Comparison of ENCODE assay signal across 8 mouse cellular contexts in the genomic region with DNA sequence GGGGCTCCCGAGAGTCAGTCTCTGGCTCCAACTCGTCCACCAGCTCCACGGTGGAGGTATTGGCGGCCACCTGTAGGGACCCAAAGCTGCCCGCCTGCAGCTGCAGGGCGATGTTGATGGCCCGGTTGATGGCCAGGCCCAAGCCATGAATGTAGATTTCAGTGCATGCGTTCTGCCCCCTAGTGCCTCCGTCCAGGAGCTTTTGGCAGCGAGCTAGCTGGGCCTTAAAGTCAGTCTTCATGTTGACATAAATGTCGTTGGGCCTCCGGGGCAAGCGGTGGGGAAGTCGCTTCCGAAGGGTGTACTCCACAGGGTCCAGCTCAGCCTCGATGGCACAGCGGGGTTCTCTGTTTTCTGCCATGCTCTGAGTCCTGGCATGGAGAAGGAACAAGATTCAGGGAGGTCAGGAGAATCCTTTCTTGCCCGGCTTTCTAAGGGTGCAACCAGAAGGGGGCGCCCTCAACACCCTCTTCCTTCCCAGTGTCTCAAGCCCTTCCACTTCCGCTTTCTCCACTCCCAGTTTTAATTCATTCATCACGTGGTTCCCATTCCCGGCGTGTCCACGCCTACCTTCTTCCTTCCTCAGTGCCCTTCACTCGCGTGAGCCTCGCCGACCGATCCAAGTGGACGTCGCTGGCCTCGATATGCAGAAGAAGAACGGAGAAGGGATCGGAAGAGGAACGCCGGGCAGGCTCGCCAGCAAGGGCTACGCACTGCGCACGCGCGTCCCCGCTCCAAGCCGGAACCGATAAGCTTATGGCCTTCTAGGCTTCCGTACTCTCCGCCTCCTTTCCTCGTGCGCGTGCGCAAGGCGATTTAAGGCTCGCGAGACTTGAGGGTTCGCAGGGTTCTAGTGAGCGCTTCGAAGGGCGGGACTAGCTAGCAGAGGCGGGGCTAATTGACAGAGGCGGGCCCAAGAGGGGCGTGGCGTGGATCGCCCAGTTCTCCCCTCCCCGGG. TPM values are rescaled to one million over a fixed set of nuclear protein-coding genes. Genes with fewer than 3 reads are reported as not detected.
DNase-seq lines count a peak whose midpoint lies in the region; ATAC-seq and TF ChIP-seq lines count a peak whose summit lies in the region.

A gene (minus strand): TSS at position 810 of the 958 bp plus-strand sequence.

- peak within 1 kb of the TSS; percentile 96 for H3K27ac ChIP-seq in forebrain, embryonic 12.5 days
- peak within 1 kb of the TSS; percentile 97 for H3K27ac ChIP-seq in heart, postnatal 0 days (ENCODE audit: low read depth)
- peak within 1 kb of the TSS; percentile 94 for H3K27ac ChIP-seq in liver, embryonic 16.5 days (ENCODE audit: low read length)
- H3K27ac ChIP-seq in neural tube, embryonic 13.5 days (replicated peaks) = peak within 1 kb of the TSS; percentile 95
- H3K27ac ChIP-seq in testis, adult 2 months (ENCODE audit: control insufficient read depth, insufficient read depth, low read depth, low read length) = peak within 1 kb of the TSS; percentile 92

- TF ChIP-seq EP300 in heart, postnatal 0 days (IDR thresholded peaks at IDR 0.05; ENCODE audit: low read depth) = no peak; the same call in 1 of the 2 replicates

- peak; percentile 76 for TF ChIP-seq POLR2A in testis, adult 2 months (IDR thresholded peaks at IDR 0.05; ENCODE audit: control insufficient read depth, low read depth, low read length)

- no peaks in the 10 kb centered on the region for H3K9me3 ChIP-seq in E14TG2a.4 (ENCODE audit: low read length)
- no peaks in the 10 kb centered on the region for H3K9me3 ChIP-seq in forebrain, embryonic 12.5 days
- H3K9me3 ChIP-seq in heart, postnatal 0 days (replicated peaks; ENCODE audit: control insufficient read depth, low read length) = no peaks in the 10 kb centered on the region
- H3K9me3 ChIP-seq in liver, embryonic 16.5 days (replicated peaks; ENCODE audit: control insufficient read depth, low read length) = no peaks in the 10 kb centered on the region
- no peaks in the 10 kb centered on the region for H3K9me3 ChIP-seq in neural tube, embryonic 13.5 days

- ATAC-seq in forebrain, embryonic 12.5 days (ENCODE audit: low FRiP score) = peak; percentile 96
- ATAC-seq in heart, postnatal 0 days (ENCODE audit: insufficient read depth, low read depth) = peak; percentile 98
- peak; percentile 90 for ATAC-seq in liver, embryonic 16.5 days (ENCODE audit: low read depth)
- ATAC-seq in neural tube, embryonic 13.5 days (ENCODE audit: low read depth) = peak; percentile 96

- peaks cover 21% of the 10 kb centered on the region for H3K36me3 ChIP-seq in E14TG2a.4 (ENCODE audit: insufficient read depth, low read length)
- H3K36me3 ChIP-seq in forebrain, embryonic 12.5 days (replicated peaks) = no peaks in the 10 kb centered on the region
- no peaks in the 10 kb centered on the region for H3K36me3 ChIP-seq in heart, postnatal 0 days (replicated peaks; ENCODE audit: control insufficient read depth, insufficient read depth, low read length)
- no peaks in the 10 kb centered on the region for H3K36me3 ChIP-seq in liver, embryonic 16.5 days (ENCODE audit: control insufficient read depth, insufficient read depth)
- peaks cover 12% of the 10 kb centered on the region for H3K36me3 ChIP-seq in neural tube, embryonic 13.5 days
- H3K36me3 ChIP-seq in testis, adult 2 months (ENCODE audit: control insufficient read depth, insufficient read depth, low read length) = no peaks in the 10 kb centered on the region

- peak within 1 kb of the TSS; percentile 87 for H3K4me2 ChIP-seq in forebrain, embryonic 12.5 days
- H3K4me2 ChIP-seq in heart, postnatal 0 days (ENCODE audit: low read depth, low read length) = peak within 1 kb of the TSS; percentile 66
- H3K4me2 ChIP-seq in liver, embryonic 16.5 days (ENCODE audit: low read depth, low read length) = peak within 1 kb of the TSS; percentile 82
- H3K4me2 ChIP-seq in neural tube, embryonic 13.5 days = peak within 1 kb of the TSS; percentile 68

- peak within 1 kb of the TSS; percentile 79 for H3K9ac ChIP-seq in forebrain, embryonic 12.5 days
- peak within 1 kb of the TSS; percentile 45 for H3K9ac ChIP-seq in heart, postnatal 0 days (replicated peaks; ENCODE audit: low read depth, low read length)
- H3K9ac ChIP-seq in liver, embryonic 16.5 days (ENCODE audit: low read depth, low read length) = peak within 1 kb of the TSS; percentile 84
- H3K9ac ChIP-seq in neural tube, embryonic 13.5 days = peak within 1 kb of the TSS; percentile 76

- DNase-seq in c-Kit-positive CD71-positive TER-119-positive erythroid progenitor cells, embryonic 14.5 days (ENCODE audit: low spot score) = peak; percentile 100
- peak; percentile 99 for DNase-seq in heart, postnatal 0 days (ENCODE audit: low spot score)
- DNase-seq in kidney, postnatal 4 days = peak; percentile 100

- H3K4me1 ChIP-seq in E14TG2a.4 (replicated peaks; ENCODE audit: low read depth, low read length) = peaks cover 36% of the 10 kb centered on the region
- peaks cover 20% of the 10 kb centered on the region for H3K4me1 ChIP-seq in forebrain, embryonic 12.5 days
- H3K4me1 ChIP-seq in heart, postnatal 0 days (ENCODE audit: control insufficient read depth, insufficient read depth) = peaks cover 12% of the 10 kb centered on the region; the same call in 1 of the 2 replicates
- peaks cover 18% of the 10 kb centered on the region for H3K4me1 ChIP-seq in liver, embryonic 16.5 days (ENCODE audit: control insufficient read depth, low read depth, low read length)
- peaks cover 25% of the 10 kb centered on the region for H3K4me1 ChIP-seq in neural tube, embryonic 13.5 days (replicated peaks)
- peaks cover 9% of the 10 kb centered on the region for H3K4me1 ChIP-seq in testis, adult 2 months (ENCODE audit: control insufficient read depth, insufficient read depth, low read length)

- WGBS in forebrain, embryonic 12.5 days = 3% methylated on average over 64 of the region's 64 CpGs
- 2% methylated on average over 59 of the region's 64 CpGs for WGBS in heart, postnatal 0 days
- WGBS in liver, embryonic 16.5 days (ENCODE audit: insufficient replicate concordance) = 2% methylated on average over 64 of the region's 64 CpGs
- 2% methylated on average over 64 of the region's 64 CpGs for WGBS in neural tube, embryonic 13.5 days

- peak; percentile 76 for TF ChIP-seq CTCF in E14TG2a.4 (conservative IDR thresholded peaks at IDR 0.05; ENCODE audit: low read length)
- TF ChIP-seq CTCF in heart, postnatal 0 days (IDR thresholded peaks at IDR 0.05; ENCODE audit: low read depth) = peak; percentile 79
- peak; percentile 77 for TF ChIP-seq CTCF in testis, adult 2 months (IDR thresholded peaks at IDR 0.05; ENCODE audit: control insufficient read depth, insufficient read depth, insufficient replicate concordance, low read depth, low read length)

- H3K27me3 ChIP-seq in E14TG2a.4 (ENCODE audit: insufficient read depth, low read length) = no peaks in the 10 kb centered on the region
- no peaks in the 10 kb centered on the region for H3K27me3 ChIP-seq in forebrain, embryonic 12.5 days
- no peaks in the 10 kb centered on the region for H3K27me3 ChIP-seq in heart, postnatal 0 days (ENCODE audit: control insufficient read depth, insufficient read depth, low read length)
- no peaks in the 10 kb centered on the region for H3K27me3 ChIP-seq in liver, embryonic 16.5 days (ENCODE audit: control insufficient read depth, insufficient read depth, low read depth, low read length)
- no peaks in the 10 kb centered on the region for H3K27me3 ChIP-seq in neural tube, embryonic 13.5 days
- H3K27me3 ChIP-seq in testis, adult 2 months (ENCODE audit: control insufficient read depth, insufficient read depth, low read length) = no peaks in the 10 kb centered on the region

- peak within 1 kb of the TSS; percentile 89 for H3K4me3 ChIP-seq in E14TG2a.4 (replicated peaks; ENCODE audit: low read length)
- peak within 1 kb of the TSS; percentile 59 for H3K4me3 ChIP-seq in forebrain, embryonic 12.5 days (replicated peaks)
- peak within 1 kb of the TSS; percentile 64 for H3K4me3 ChIP-seq in heart, postnatal 0 days (ENCODE audit: low read depth, low read length)
- H3K4me3 ChIP-seq in liver, embryonic 16.5 days (ENCODE audit: low read depth, low read length) = peak within 1 kb of the TSS; percentile 89
- peak within 1 kb of the TSS; percentile 52 for H3K4me3 ChIP-seq in neural tube, embryonic 13.5 days
- H3K4me3 ChIP-seq in testis, adult 2 months (ENCODE audit: control insufficient read depth, low read depth, low read length) = peak within 1 kb of the TSS; percentile 87

RNA-seq across cellular contexts. Expression of the gene that starts here (rescaled TPM):
- polyA plus RNA-seq in forebrain, embryonic 12.5 days (2016; fragmentation: Nextera tagmentation; extraction: Ambion mirVana) = 61.6 and 62.1 TPM in 2 replicates
- 40.1 and 61.3 TPM in 2 replicates for total RNA-seq in heart, postnatal 0 days (2014; rRNA removed; ENCODE audit: low replicate concordance)
- polyA plus RNA-seq in heart, postnatal 0 days (2015; fragmentation: Nextera tagmentation; extraction: Ambion mirVana) = 39.9 and 40.6 TPM in 2 replicates
- 28.1 and 28.3 TPM in 2 replicates for polyA plus RNA-seq in liver, embryonic 16.5 days (2015; fragmentation: Nextera tagmentation; extraction: Ambion mirVana)
- polyA plus RNA-seq in neural tube, embryonic 13.5 days (2015; fragmentation: Nextera tagmentation; extraction: Ambion mirVana) = 79.7 and 80.1 TPM in 2 replicates
- polyA plus RNA-seq in testis, adult 2 months (2012; rRNA removed) = 10.2 and 12.7 TPM in 2 replicates

Comparison
In these comparisons a context has a peak if more than half of its experiments do, and no peak if none do; other contexts are left out.
1. Peak in every context shown above with its lines: DNase-seq, ATAC-seq, H3K4me3 ChIP-seq and H3K27ac ChIP-seq.